Mouse (Mus musculus) cerebellum, adult 9-11 months (tissue): Measurements from ENCODE around the gene 4930402F06Rik.

Experiments used
- DNase-seq: peaks from one replicate; pipeline ENCODE4 v3.0.0; 2022

Gene 4930402F06Rik

DNA sequence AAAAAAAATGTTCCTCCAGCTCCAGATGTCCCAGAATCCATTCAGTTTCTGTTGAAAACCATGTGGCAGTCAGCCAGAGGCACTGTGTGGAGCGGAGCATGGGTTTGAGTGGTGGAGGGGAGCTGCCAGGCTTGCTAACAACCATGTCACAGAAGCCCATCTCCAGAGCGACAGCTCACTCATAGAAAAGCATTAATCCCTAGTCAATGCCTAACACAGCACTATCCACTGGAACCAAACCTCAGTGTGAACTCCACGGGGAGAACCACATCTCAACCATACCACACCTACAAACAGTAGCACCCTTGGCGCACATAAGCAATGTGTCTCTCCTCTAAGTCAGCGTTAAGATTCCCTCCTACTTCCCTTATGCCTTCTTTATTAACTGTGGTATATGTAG, at the start of gene 4930402F06Rik:
TSS of gene 4930402F06Rik (minus strand) at position 80 of the 400 bp plus-strand sequence.
- peak; percentile 7 for DNase-seq

DNA sequence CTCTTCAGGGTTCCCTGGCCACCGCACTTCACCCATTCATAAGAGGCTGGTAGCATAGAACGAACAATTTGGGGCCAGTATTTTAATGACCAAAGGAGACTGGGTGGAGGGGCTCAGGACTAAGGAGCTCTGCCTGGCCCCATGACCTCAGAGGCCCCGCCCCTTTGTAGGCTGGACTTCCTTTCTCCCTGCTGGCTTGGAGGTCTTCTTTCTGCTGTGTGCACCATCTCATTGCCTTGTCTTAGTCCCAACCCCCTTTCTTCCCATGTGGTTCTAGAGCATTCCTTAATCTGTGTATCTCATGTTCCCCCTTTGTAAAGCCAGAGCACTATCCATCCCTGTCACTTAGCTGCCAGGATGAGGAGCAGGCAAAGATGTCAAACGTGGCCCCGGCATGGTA, 49.3 kb upstream of the 4930402F06Rik start:
- no peak for DNase-seq

DNA sequence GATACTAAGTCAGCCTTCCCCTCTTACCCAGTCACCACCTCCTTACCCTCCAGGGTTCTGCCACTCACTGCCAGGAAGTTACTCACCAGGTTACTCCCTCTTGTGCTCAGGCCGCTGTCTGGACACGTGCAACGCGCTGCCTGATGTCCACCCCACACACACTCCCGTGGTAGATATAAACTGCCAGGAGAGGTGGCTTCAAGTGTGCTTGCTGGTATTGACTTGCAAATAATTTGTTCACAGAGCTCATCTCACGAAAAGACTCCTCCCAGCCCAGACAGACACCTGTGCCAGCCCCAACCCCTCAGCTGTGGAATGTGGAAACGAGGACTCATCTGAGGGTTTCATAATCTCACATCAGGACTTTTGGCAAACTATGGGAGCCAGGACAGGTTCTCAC, 48.6 kb upstream of the 4930402F06Rik start:
- no peak for DNase-seq

GRCm38 (mm10) chr2:35444764-35445262, 47.8 kb upstream of the 4930402F06Rik start:
- DNase-seq = no peak

- DNase-seq = peak; percentile 21
Measured at GRCm38 (mm10) chr2:35443981-35444763, 47.2 kb upstream of the 4930402F06Rik start.

- no peak for DNase-seq
Measured at GRCm38 (mm10) chr2:35443325-35443724, 46.4 kb upstream of the 4930402F06Rik start.

- no peak for DNase-seq
Measured at GRCm38 (mm10) chr2:35442079-35442478, 45.1 kb upstream of the 4930402F06Rik start.

- no peak for DNase-seq
Measured at GRCm38 (mm10) chr2:35441419-35441818, 44.4 kb upstream of the 4930402F06Rik start.

DNA sequence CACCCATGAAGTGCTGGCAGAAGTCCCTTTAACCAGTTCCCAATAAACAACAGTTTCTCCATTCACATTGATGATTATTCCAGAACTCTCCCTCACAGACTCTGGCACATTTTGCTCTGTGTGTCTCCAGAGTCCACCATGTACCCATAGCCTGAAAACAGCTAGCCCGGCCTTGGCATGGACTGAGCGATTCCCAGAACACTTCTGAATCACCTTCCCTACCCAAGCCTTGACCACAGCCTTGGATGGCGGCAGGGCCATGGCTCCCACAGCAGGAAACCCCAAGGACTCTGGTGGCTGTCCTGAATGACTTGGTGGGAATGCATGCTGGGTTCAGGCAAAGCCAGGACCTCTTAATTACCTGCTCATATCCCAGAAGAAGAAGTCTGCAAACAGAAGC, 43.5 kb upstream of the 4930402F06Rik start:
- DNase-seq = no peak

DNA sequence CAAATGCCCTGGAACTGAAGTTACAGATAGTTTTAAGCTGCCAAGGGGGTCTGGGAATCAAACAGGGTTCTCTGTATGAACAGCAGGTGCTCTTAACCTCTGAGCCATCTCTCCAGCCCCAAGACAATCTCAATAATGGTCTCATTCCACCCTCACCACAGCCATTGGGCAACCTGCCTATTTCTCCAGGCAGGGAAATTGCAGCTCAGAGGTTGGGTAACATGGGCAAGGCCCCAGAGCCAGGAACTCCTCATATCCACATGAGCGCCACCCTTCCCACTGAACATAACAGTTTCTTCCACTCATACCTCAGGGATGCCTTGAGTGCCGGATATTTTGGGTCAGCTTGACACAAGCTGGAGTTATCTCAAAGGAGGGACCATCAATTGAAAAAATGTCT, 40.8 kb upstream of the 4930402F06Rik start:
- DNase-seq = no peak

DNA sequence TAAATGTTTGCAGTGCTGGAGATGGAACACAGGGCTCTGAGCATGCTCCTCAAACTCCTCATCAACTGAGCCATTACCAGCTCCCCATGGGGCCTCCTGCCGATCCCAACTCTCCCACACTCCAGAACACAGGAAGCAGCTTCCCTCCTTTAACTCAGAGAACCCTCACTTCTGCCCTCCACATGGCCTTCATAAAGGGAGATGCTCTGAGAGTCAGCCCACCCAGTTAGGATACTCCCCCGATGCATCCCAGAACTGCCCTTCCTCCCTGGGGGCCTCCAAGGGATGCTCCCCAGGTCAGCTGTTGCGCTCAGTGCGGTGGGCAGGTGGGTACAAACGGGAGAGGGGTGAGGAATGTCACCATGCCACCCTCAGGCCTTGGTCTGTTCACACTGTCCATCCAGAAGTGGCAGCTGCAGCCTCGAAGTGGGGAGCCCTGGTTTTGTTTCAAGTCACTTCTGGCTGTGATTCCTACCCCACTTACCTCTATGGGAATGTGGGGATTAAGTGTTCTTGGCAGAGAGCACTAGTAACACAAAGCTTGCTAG, 37.7 kb upstream of the 4930402F06Rik start:
- no peak for DNase-seq

DNA sequence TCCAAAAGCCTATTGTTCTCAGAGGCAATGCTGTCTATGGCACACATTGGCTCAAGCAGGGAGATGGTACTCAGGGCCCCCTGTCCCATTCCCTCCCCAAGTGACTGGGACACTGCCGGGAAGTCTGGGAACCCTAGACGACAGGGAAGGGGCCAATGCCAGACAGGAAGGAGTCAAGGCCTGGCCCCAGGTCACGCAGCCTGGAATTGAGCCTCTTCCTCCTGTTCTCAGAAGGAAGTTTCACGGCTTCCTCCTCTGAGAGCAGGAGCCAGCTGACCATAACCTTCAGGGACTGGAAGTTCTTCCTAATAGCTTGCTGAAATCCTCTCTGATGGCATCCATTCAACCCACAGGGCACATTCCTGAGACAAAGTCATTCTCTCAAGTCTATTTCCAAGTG, 36.5 kb upstream of the 4930402F06Rik start:
- DNase-seq = no peak

DNA sequence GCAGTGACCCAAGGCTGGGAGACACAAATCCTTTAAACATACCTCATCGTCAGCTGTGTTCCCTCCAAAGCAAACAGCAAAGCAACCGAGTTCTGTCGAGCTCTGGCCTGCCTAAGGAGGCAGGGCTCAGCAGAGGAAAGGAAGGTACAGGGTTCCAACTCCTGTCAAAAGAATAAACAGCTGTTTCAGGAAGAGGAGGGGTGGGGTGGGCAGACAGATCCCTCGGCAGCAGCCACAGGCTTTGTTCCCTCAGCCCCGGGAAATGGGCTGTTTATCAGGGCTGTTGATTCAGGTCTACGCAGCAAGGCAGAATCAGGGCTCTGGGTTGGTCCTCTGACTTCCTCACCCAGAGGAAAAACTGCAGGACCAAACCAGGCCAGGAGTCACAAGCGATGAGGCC, 35.5 kb upstream of the 4930402F06Rik start:
- DNase-seq = no peak

GRCm38 (mm10) chr2:35432011-35432410, 35.0 kb upstream of the 4930402F06Rik start:
- DNase-seq = no peak

DNA sequence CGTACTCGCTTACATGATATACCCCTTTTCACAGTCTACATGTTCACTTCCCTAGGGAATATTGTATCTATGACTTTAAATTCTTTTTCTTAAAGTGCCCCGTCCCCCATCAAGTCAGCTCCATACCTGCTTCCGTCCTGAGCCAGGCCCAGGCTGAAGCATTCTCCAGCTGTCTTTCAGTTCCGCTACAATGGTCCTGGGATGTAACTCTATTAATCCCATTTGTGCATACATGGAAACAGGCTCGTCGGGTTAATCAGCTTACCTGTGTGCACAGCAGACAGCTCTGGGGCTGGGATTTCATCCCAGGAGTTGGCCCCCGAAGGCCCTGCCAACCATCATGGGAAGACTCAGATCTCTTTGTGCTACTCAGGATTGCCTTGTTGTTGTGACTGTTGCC, 33.8 kb upstream of the 4930402F06Rik start:
- DNase-seq = no peak

GRCm38 (mm10) chr2:35428615-35429300, 31.8 kb upstream of the 4930402F06Rik start:
- no peak for DNase-seq

DNA sequence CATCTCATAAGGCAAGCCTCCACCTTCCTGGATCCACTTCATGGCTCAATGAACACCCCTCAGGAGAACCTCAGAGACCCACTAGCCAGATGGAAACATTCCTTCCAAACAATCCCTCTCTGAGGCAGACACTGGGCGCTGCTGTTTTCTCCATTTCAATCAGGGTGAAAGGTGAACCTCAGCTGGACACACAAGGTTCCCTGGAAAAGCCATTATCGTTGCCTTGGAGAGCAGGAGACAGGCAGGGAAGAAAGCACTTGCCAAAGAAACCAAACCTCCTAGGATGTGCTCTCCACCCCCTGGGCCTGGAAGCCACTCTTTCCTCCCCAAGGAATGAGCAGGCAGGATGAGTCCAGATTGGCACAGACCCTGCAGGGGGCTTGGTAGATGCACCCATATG, 30.6 kb upstream of the 4930402F06Rik start:
- DNase-seq = no peak

- no peak for DNase-seq
Measured at GRCm38 (mm10) chr2:35423711-35424339, 26.9 kb upstream of the 4930402F06Rik start.

GRCm38 (mm10) chr2:35422384-35422783, 25.4 kb upstream of the 4930402F06Rik start:
- DNase-seq = no peak

DNA sequence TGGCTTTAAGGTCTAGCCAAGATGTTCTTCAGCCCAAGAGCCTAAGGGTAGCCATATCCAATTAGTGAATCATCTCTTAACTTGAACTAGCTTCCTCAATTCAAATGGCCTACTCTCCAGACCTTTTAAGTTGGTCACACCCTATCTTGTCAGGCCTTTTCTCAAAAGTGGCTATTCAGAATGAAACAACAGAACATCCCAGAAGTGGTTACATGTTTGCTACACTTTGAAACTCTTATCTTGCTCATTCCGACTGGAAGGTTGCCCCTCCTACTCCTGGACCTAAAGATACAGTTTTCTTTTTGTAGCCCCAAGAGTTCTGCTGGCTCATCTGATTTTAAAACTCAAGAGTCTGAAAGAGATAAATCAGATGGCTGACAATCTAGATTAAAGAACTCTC, 23.7 kb upstream of the 4930402F06Rik start:
- DNase-seq = no peak

DNA sequence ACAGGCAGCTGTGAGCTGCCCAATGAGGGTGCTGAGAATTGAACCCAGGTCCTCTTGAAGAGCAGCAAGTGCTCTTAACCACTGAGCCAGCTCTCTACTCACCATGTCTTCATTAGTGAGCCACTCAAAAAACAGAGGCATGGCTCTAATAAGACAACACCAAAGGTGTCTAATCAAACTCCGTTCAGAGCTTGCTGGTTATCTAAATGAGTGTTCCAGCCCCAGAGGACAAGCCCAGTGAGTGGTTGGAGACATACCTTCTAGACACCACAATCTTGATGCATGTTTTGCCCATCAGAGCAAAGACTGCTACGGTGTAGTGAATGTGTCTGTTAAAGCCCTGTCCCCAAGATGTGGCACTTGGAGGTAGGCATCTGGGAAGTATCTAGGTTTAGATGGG, 22.7 kb upstream of the 4930402F06Rik start:
- DNase-seq = no peak

GRCm38 (mm10) chr2:35419243-35419642, 22.3 kb upstream of the 4930402F06Rik start:
- no peak for DNase-seq

DNA sequence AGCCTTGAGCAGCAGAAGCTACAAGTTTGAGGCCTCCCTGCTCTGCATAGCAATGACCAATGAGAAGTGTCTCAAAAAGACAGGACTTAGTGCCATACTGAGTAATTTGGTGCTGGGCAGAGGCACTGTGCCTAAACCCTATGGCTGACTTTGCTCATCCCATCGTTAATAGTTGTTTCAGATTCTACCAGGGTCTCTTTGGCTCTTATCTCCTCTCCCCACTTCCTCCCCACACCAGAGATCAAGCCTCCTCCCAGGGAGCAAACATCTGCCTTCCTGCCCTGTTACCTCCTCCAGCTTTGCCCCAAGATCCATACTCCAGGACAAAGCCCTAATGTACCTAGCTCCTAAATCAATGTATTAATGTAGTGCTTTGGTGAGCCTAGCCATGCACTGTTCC, 20.3 kb upstream of the 4930402F06Rik start:
- no peak for DNase-seq
